Mouse (Mus musculus): ENCODE results near the gene Olfr1431.
"Not testable (repeated sequence)": the region's sequence is repeated elsewhere in the genome, so short reads cannot be mapped to it uniquely, and the experiment has no call there.

Olfr1431 gene

DNA sequence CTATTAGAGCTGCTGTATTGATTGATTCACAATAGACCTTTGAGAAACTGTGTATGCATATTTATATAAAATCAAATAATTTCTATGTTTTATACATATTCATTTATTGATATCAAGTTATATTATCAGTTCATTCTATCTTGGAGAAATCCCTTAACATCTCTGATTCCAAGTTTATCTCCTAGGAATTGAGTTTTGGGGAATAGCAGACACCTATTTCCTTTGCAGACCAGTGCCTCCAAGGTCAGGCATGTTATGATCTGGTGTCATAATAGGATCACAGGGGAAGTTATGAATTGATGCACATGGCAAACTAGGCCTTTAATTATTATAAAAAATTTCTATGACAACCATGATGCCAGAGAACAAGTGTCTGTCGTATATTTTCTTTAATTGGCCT is at the start of gene Olfr1431:
Olfr1431 (plus strand) TSS at position 301 of the 400 bp plus-strand sequence.
- no peak for DNase-seq (ENCODE audit: low read depth, low spot score)

DNA sequence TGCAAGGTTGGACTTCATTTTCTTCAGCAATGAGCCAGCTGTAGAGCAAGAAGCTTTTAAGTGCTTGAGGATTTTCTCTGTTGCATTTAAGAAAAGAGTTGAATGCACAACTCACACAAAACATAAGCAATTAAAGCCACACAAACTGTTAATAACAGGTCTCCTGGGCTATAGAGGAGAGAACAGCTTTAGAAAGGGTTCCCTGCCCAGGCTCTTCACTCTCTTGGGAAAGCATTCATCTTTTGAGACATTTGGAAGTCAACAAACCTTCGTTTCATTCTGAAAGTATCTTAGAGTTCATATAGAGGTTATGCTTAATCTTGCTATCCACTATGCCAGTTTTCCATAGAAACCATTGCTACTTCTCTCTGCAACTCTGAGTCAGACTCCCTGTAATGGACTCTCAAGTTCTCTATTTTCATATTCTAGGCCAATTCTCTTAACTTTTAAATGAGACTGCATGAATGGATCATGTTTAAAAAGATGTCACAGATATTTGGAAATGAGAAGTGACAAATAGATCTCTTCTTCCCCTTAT is 30.3 kb upstream of the Olfr1431 start, which contains the start of gene Olfr1555-ps1:
Olfr1555-ps1 (minus strand) TSS at position 51 of the 538 bp plus-strand sequence.
- not testable (repeated sequence) for DNase-seq (ENCODE audit: low read depth, low spot score)

DNA sequence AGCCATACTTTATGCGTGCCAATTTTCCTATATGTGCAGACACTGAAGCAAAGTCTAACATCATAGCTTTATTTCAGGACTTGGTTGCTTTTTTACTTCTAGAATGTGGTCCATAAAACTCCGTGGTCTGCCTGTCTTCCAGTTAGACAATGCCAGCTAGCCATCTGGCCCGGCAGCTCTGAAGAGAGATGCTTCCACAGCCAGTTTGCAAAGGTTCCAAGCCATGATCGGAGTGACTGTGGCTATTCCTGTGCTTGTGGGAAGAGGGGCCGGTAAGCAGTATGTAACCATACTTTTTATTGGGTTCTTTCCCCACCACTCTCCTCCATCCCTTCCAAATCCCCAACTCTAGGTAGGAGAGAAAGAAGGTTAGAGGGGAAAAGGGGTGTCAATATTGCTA is 25.0 kb upstream of the Olfr1431 start:
- DNase-seq (ENCODE audit: low read depth, low spot score): not testable (repeated sequence)

DNA sequence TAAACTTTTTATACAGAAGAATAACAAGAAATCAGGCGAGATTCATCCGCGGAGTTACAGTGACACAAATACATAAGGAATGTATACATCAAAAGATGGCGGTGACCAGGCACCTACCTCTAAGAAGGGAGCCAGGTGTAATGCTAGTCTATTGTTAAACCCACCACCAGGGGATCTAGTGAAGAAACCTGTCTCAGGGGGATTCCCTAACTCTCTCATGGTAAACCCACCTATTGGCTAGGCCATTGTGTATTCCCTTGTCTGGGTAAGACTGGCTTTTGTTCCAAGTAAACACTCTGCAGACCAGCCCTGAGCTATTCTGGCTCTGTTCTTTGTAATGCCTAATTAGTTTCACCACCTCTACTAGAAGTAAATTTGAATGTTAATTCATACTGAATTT is 1.4 kb upstream of the Olfr1431 start:
- DNase-seq (ENCODE audit: low read depth, low spot score): peak; percentile 89

DNA sequence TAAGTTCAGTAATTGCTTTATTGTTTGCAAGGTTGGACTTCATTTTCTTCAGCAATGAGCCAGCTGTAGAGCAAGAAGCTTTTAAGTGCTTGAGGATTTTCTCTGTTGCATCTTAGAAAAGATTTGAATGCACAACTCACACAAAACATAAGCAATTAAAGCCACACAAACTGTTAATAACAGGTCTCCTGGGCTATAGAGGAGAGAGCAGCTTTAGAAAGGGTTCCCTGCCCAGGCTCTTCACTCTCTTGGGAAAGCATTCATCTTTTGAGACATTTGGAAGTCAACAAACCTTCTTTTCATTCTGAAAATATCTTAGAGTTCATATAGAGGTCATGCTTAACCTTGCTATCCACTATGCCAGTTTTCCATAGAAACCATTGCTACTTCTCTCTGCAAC is 32.1 kb downstream of the Olfr1431 start, which contains the start of gene Olfr1432:
Olfr1432 (minus strand) TSS at position 101 of the 400 bp plus-strand sequence.
- not testable (repeated sequence) for DNase-seq (ENCODE audit: low read depth, low spot score)

DNA sequence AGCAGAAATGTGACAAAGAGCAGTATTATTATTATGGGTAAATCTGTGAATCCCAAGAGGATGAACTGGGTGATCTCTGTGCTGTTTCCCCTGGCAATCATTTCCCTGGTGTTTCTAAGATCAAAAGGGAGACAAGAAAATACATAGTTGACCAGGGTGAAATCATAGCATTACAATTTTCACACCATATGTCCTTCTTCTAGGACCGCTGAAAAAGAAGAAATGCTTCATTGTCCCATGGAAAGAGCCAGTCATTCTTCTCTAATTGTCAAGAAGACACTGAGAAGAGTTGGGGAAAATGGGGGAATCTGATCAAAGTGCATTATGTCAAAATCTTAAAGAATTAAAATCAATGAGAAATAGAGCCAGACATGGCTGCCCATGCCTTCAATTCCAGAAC is 41.1 kb downstream of the Olfr1431 start, which contains the start of gene Olfr262:
Olfr262 (minus strand) TSS at position 101 of the 400 bp plus-strand sequence.
- DNase-seq (ENCODE audit: low read depth, low spot score): no peak

DNA sequence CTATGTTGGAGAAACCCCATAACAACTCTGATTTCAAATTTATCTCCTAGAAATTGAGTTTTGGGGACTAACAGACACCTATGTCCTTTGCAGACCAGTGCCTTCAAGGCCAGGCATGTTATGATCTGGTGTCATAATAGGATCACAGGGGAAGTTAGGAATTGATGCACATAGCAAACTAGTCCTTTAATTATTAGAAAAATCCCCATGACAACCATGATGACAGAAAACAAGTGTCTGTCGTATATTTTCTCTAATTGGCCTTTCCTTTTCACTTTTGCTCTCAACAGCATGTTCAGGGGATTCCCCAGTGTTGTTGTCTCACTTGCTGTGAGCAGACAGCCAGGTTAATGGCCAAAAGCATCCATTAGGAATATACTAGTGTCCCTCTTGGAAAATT is 60.3 kb downstream of the Olfr1431 start, which contains the start of gene Olfr235:
Olfr235 (plus strand) TSS at position 301 of the 400 bp plus-strand sequence.
- DNase-seq (ENCODE audit: low read depth, low spot score): no peak

Measured in R1 (cell line).